Mouse (Mus musculus) intestine, postnatal 0 days (tissue): ENCODE measurements around the gene Ncoa3. TPM values are rescaled to one million over a fixed set of nuclear protein-coding genes. Genes with fewer than 3 reads are reported as not detected.

Experiments used
- ATAC-seq: fragments of 200-750 bp; cut with Nextera tagmentation; 2 replicates; pipeline ENCODE4 v1.8.0; 2017; ENCODE audit warnings: mild to moderate bottlenecking, moderate TSS enrichment, moderate library complexity
- H3K27ac ChIP-seq: fragments of 300-500 bp; sonication (generic); 2 replicates; pipeline ENCODE4 v1.5.1; 2014; ENCODE audit warnings: mild to moderate bottlenecking, low read depth, low read length, moderate library complexity
- H3K27me3 ChIP-seq: fragments of 300-500 bp; sonication (generic); replicated peaks from 2 replicates; pipeline ENCODE4 v1.6.1; 2014; ENCODE audit warnings: low read length, mixed read lengths; ENCODE audit not compliant: control insufficient read depth, insufficient read depth
- H3K36me3 ChIP-seq: fragments of 300-500 bp; sonication (generic); 2 replicates; pipeline ENCODE4 v1.6.1; 2014; ENCODE audit warnings: mild to moderate bottlenecking, moderate library complexity; ENCODE audit not compliant: control insufficient read depth, insufficient read depth
- H3K4me1 ChIP-seq: fragments of 300-500 bp; sonication (generic); replicated peaks from 2 replicates; pipeline ENCODE4 v1.6.1; 2014; ENCODE audit warnings: antibody characterized with exemption, low read length, mixed read lengths; ENCODE audit not compliant: control insufficient read depth, insufficient read depth
- H3K4me2 ChIP-seq: fragments of 300-500 bp; sonication (generic); replicated peaks from 2 replicates; pipeline ENCODE4 v1.6.1; 2014; ENCODE audit warnings: low read depth, mild to moderate bottlenecking, moderate library complexity
- H3K4me3 ChIP-seq: fragments of 300-500 bp; sonication (generic); 2 replicates; pipeline ENCODE4 v1.5.1; 2014; ENCODE audit warnings: low read depth, low read length
- H3K9ac ChIP-seq: fragments of 300-500 bp; sonication (generic); 2 replicates; pipeline ENCODE4 v1.6.1; 2014; ENCODE audit warnings: mild to moderate bottlenecking, low read depth, low read length
- H3K9me3 ChIP-seq: fragments of 300-500 bp; sonication (generic); 2 replicates; pipeline ENCODE4 v1.6.1; 2016; ENCODE audit warnings: mixed run types; ENCODE audit not compliant: control insufficient read depth
- CTCF ChIP-seq: sonication (generic); IDR thresholded peaks from 2 replicates; pipeline ENCODE4 v1.5.1; 2016; ENCODE audit warnings: low read depth, mild to moderate bottlenecking, control low read depth, antibody characterized with exemption, moderate library complexity
- WGBS: fragments of 180-500 bp; shearing (Covaris S2); extraction: QIAGEN DNeasy Blood & Tissue Kit; methylation state at CpG from one replicate; pipeline ENCODE4 v1.1.7; 2014; 5-methylcytosine and 5-hydroxymethylcytosine counted together
- polyA plus RNA-seq: library from polyadenylated mRNA; unstranded; fragments of >200 nt; fragmentation: Nextera tagmentation; extraction: Ambion mirVana; gene quantifications from 2 replicates; pipeline ENCODE4 v1.2.1, GENCODE M21; 2015

Ncoa3 gene
- polyA plus RNA-seq, 1 experiment from 2014 or later = 4.7 TPM

DNA sequence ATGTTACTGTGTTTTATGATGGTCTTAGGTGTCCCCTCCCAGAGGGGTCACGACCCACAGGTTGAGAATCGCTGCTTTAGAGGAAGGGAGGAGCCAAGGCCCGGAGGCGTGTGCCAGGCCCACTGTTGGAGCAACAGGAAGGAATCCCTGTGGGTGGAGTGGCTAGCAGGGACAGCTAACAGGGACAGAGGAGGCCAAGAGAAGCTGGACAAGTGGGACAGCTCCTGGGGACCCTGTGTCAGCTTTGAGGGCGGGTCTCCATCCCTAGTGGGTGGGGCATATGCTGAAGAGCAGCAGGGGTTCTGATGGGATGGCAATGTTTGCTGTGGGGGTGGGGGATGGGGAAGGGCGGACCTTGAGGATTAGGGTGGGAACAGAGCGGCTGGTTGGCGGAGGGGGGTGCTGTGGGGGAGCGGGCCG, 119.4 kb downstream of the Ncoa3 start:
- 40% methylated on average over 10 of the region's 10 CpGs for WGBS
- Histone ChIP-seq H3K27ac (no peak overlapping the region), H3K36me3 (peaks cover 23% of the 10 kb centered on the region; the same call in 1 of the 2 replicates), H3K4me1 (no peaks in the 10 kb centered on the region), H3K4me2 (no peak overlapping the region), H3K9me3 (no peaks in the 10 kb centered on the region), H3K27me3 (no peaks in the 10 kb centered on the region), H3K9ac (no peak overlapping the region), H3K4me3 (no peak overlapping the region)
- no peak for TF ChIP-seq CTCF
- no peak for ATAC-seq

- H3K27ac ChIP-seq = no peak overlapping the region
Observed at GRCm38 (mm10) chr2:166112986-166113385, 120.5 kb downstream of the Ncoa3 start.

DNA sequence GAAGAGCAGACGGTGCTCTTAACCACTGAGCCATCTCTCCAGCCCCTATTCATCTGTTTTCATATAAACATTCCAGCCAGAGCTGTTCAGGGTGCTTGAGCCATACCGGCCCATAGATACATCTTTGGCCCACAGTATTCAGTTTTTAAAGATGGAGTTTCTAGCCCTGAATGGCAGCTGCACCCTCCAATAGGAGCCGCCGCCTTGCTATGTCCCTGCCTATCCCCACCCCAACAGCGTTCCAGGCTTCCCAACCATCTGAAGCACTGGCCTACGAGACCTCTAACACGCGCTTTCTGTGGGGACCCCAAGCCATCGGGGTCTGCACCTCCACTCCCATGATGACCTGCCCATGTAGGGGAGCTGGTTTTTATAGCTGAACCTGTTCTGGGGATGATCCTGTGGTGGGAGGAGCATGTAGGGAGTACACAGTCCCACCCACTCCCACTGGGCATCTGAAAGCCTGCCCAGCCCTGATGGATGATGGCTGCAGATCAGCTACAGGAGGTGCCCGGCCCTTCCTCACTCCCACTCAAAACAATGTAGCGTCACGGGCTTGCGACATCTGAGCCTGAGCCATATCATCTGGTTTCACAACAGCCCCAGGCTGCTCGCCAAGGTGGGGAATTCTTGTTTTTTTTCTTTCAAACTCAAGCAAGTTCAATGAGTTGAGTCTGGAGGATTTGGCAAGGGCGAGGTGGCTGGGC, 123.3 kb downstream of the Ncoa3 start:
- Histone ChIP-seq H3K9ac (no peak overlapping the region), H3K4me1 (no peaks in the 10 kb centered on the region), H3K27me3 (no peaks in the 10 kb centered on the region), H3K36me3 (peaks cover 33% of the 10 kb centered on the region; the same call in 1 of the 2 replicates), H3K4me2 (no peak overlapping the region), H3K4me3 (no peak overlapping the region), H3K27ac (no peak overlapping the region), H3K9me3 (no peaks in the 10 kb centered on the region)
- no peak for TF ChIP-seq CTCF
- 86% methylated on average over 15 of the region's 15 CpGs for WGBS
- peak; percentile 39; the same call in 1 of the 2 replicates for ATAC-seq

More at GRCm38 (mm10) chr2:166112986-166113385, 120.5 kb downstream of the Ncoa3 start:
- no peaks in the 10 kb centered on the region for H3K4me1 ChIP-seq
- TF ChIP-seq CTCF = no peak
- H3K9me3 ChIP-seq = no peaks in the 10 kb centered on the region
- H3K4me2 ChIP-seq = no peak overlapping the region
- WGBS = 90% methylated on average over 11 of the region's 11 CpGs
- no peaks in the 10 kb centered on the region for H3K27me3 ChIP-seq
- peaks cover 29% of the 10 kb centered on the region; the same call in 1 of the 2 replicates for H3K36me3 ChIP-seq
- no peak overlapping the region for H3K9ac ChIP-seq
- ATAC-seq = no peak
- H3K4me3 ChIP-seq = no peak overlapping the region

DNA sequence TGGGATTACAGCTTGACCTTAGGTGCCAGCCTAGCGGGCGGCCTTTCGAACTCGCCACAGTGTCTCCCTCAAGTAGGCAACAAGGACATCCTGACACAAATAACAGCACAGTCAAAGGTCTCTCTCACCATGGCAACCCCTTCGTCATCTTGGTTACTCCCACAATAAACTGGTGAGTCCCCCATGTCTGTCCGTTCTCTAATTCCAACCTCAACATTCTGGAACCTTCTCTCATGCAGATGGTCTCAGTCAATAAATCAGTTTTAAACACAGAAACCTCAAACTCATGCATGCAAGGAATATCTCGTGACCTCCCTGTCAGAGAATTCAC, 123.8 kb downstream of the Ncoa3 start:
- peaks cover 33% of the 10 kb centered on the region; the same call in 1 of the 2 replicates for H3K36me3 ChIP-seq
- WGBS = 90% methylated on average over 7 of the region's 7 CpGs
- no peaks in the 10 kb centered on the region for H3K27me3 ChIP-seq
- no peaks in the 10 kb centered on the region for H3K9me3 ChIP-seq
- no peak overlapping the region for H3K4me2 ChIP-seq
- no peak for TF ChIP-seq CTCF
- no peaks in the 10 kb centered on the region for H3K4me1 ChIP-seq
- H3K4me3 ChIP-seq = no peak overlapping the region
- H3K27ac ChIP-seq = no peak overlapping the region
- ATAC-seq = no peak
- no peak overlapping the region for H3K9ac ChIP-seq

DNA sequence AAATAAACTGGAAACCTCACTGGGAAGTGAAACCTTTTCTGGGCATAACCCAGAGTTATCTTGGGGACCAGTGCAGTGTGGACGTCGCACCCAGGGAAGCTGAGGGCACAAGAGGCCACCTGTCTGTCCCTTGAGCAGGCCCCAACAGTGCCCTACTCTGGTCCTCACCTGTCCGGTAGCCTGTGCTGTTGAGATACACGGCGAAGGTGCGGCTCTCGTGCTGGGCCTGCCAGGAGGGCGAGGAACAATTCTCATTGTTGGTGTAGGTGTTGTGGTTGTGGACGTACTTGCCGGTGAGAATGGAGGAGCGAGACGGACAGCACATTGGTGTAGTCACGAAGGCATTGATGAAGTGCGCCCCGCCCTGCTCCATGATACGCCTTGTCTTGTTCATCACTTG, 124.3 kb downstream of the Ncoa3 start:
- H3K9me3 ChIP-seq = no peaks in the 10 kb centered on the region
- no peak overlapping the region for H3K4me2 ChIP-seq
- H3K9ac ChIP-seq = no peak overlapping the region
- H3K4me3 ChIP-seq = no peak overlapping the region
- H3K4me1 ChIP-seq = no peaks in the 10 kb centered on the region; the same call in 1 of the 2 replicates
- no peak for TF ChIP-seq CTCF
- WGBS = 88% methylated on average over 16 of the region's 16 CpGs
- ATAC-seq = no peak
- no peaks in the 10 kb centered on the region for H3K27me3 ChIP-seq
- no peak overlapping the region for H3K27ac ChIP-seq
- peaks cover 33% of the 10 kb centered on the region; the same call in 1 of the 2 replicates for H3K36me3 ChIP-seq

- Histone ChIP-seq H3K27me3 (no peaks in the 10 kb centered on the region), H3K4me2 (no peak overlapping the region), H3K9me3 (no peaks in the 10 kb centered on the region), H3K27ac (no peak overlapping the region), H3K4me1 (peaks cover 10% of the 10 kb centered on the region), H3K36me3 (peaks cover 19% of the 10 kb centered on the region; the same call in 1 of the 2 replicates), H3K4me3 (no peak overlapping the region), H3K9ac (no peak overlapping the region)
- 74% methylated on average over 2 of the region's 2 CpGs for WGBS
- no peak for ATAC-seq
- TF ChIP-seq CTCF = no peak
Observed at GRCm38 (mm10) chr2:166119992-166120391, 127.6 kb downstream of the Ncoa3 start.
